Mouse (Mus musculus): ENCODE results near the gene Plekhh1. TPM values are rescaled to one million over a fixed set of nuclear protein-coding genes. Genes with fewer than 3 reads are reported as not detected.

Plekhh1 gene
- total RNA-seq, 2 experiments from 2014 or later: 8.5 to 11.4 TPM

DNA sequence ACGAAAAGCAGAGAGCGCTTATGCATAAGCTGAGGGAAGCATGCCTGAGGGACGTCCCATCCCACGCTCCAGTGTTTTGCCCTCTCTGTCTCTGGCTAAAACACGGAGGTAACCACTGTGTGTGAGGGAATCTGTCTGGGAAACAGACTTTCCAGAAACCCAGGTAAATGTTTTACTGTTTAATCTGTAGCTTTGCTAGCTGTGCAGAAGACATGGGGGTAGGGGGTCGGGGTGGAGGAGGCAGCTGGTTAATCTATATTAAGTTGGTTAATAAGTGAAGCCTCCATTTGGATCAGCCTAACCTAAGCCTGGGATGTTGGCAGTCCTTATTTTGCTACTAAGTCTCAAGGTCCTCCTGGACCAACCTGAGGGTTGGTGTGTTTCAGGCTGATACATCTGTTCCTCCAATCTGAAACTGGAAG is 40.2 kb downstream of the Plekhh1 start:
- DNase-seq (ENCODE audit: low spot score in 2 of 2): no peak

- DNase-seq (ENCODE audit: low spot score in 2 of 2): no peak
These were observed 41.0 kb downstream of the Plekhh1 start for GRCm38 (mm10) chr12:79069916-79070315.

DNA sequence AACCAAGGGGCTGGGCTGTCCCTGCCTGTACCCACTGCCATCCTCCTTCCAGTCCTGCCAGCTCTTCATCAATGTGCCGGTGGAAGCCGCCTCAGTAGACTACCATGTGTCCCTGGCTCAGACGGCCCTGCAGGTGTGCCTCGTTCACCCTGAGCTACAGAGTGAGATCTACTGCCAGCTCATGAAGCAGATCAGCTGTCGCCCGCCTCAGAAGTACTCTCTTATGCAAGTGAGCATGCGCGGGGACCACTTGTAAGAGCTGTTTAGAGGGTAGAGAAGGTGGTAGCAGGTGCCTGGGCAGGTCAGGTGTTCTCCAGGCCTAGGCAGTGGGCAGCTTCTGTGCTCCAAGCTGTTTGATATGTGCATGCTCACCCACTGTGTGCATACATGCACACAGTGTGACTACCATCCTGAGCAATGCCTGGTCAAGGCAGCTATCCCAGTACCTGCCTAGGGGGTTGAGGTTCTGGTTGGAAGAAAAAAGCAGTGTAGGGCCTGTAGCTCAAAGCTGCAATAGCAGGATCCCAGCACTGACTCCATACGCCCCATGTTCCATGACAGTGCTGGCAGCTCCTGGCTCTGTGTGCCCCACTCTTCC is 41.9 kb downstream of the Plekhh1 start:
- no peak for DNase-seq (ENCODE audit: low spot score in 2 of 2)

DNA sequence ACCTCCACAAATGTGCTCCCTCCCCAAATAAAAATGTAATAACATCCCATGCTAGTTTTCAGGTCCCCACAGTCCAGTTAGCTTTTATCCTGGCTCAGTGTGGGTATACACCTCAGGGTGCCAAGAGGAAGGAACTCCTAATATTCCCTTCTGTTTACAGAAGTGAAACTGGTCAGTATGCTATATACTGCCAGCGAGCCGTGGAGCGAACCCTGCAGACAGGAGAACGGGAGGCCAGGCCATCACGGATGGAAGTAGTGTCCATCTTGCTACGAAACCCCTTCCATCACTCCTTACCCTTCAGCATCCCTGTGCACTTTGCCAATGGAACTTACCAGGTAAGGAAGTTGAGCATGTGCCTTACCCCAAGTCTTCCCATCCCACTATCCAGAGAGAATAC is 43.6 kb downstream of the Plekhh1 start:
- DNase-seq (ENCODE audit: low spot score in 2 of 2): no peak

GRCm38 (mm10) chr12:79073362-79073761 is 44.4 kb downstream of the Plekhh1 start:
- DNase-seq (ENCODE audit: low spot score in 2 of 2): no peak

GRCm38 (mm10) chr12:79089182-79089812 is 60.3 kb downstream of the Plekhh1 start, which contains the start of gene Pigh:
Gene Pigh, minus strand, starts transcription at chr12:79089651.
- peak; percentile 76 to 91 for DNase-seq (ENCODE audit: low spot score in 2 of 2)

- DNase-seq (ENCODE audit: low spot score in 2 of 2): peak in 1 of 2 experiments; percentile 37
These were observed 63.6 kb downstream of the Plekhh1 start for GRCm38 (mm10) chr12:79092569-79092968.

DNA sequence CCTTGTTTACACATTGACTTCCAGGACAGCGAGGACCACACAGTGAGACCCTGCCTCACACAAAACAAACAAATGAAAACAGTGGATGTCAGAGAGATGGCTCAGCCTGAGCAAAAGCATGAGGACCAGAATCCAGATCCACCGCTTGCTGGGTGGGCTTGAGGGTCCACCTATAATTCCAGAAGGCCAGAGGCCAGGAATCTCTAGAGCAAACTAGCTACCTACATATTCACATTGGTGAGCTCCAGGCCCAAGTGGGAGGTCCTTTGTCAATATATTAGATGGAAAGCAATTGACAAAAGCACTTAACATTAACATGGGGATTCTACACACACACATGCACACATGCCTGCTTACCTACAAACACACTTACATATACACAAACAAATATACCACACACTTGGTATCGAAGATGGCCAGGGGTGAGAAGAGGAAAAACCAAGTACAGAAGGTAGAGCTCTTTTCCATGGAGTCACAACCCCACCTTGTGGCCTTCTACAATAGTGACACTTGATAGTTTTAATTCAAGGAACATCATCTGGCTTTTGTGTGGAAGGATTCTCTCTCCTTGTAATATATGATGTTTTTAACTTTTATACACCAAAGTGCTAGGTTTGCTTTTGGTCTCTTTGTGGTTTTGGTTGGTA is 68.3 kb downstream of the Plekhh1 start:
- peak; percentile 17 to 44 for DNase-seq (ENCODE audit: low spot score in 2 of 2)

GRCm38 (mm10) chr12:79103773-79104172 is 74.8 kb downstream of the Plekhh1 start:
- DNase-seq (ENCODE audit: low spot score in 2 of 2): no peak

- no peak for DNase-seq (ENCODE audit: low spot score in 2 of 2)
These were observed 75.6 kb downstream of the Plekhh1 start for GRCm38 (mm10) chr12:79104544-79104943.

DNA sequence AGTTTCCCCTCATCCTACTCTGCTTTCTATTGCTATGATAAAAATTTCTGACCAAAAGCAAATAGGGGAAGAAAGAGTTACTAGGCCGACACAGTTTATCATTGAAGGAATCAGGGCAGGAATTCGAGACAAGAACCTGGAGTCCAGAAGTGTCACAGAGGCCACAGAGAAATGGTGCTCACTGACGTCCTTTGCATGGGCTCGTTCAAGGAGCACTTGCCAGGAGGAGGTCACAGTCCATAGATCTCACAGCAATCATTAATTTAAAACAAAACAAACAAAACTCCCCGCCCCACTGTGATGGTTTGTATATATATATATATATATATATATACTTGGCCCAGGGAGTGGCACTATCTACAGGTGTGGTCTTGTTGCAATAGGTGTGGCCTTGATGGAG is 76.3 kb downstream of the Plekhh1 start:
- DNase-seq (ENCODE audit: low spot score in 2 of 2): no peak

GRCm38 (mm10) chr12:79118991-79119390 is 90.0 kb downstream of the Plekhh1 start:
- DNase-seq (ENCODE audit: low spot score in 2 of 2): no peak

DNA sequence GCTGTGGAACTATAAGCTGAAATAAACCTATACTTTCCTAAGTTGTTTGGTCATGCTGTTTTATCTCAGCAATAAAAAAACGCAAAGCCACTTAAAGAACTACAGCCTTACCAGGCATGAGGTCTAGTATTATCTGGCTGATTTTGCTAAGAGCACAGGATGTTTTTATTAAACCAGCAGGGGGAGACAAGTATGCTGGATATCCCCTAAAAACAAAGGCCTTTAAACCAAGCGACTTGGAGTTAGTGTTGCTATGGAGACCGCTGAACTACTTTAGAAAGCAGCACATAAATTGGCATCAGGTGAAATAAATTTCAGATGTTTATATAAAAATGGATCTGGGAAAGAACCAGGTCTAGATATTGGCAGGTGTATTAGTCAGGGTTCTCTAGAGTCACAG is 93.9 kb downstream of the Plekhh1 start:
- peak in 1 of 2 experiments; percentile 25 for DNase-seq (ENCODE audit: low spot score in 2 of 2)

DNA sequence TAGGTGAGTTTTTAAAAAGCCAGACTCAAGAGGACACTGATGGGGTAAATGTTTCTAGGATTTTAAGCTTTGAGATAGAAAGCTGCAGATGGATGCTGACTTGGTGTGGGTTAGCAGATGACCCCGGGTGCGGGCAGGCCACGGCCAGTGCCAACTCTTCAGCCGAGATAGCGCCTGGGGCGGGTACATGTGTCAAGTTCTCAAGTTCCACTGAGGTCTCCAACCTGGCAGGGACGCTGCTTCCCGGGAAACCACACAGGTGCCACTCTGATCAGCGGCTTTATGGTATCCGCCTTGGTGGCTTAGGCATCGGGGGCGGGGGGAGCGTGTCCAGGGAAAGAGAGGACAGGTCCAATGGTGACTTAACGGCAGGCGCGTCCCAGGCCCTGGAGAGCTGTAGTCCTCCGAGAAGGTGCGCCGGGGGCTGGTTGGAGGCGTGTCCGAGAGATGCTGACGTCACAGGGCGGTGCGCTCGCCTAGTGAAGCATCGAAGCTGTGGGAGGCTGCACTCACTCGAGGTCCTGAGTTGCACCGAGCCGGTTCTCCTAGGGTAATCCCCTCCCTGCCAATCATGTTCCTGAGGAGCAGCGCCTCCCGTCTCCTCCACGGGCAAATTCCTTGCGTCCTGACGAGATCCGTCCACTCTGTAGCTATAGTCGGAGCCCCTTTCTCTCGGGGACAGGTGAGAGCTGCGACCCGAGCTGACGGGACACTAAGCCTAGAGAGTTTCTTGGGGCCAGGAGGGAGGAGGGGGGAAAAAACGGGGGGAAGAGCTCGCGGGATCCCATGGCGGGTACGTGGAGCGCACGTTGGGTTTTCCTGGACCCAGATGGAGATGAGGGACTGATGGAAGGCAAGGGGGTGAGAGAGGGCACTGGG is 101.6 kb downstream of the Plekhh1 start, which contains the start of gene Arg2:
Gene Arg2 (plus strand): TSS at position 479 of the 879 bp plus-strand sequence.
- DNase-seq (ENCODE audit: low spot score in 2 of 2): peak; percentile 50 to 54

Other genes with a start within 250 kb of the Plekhh1 start
- 100 to 1,000 TPM; 201 to 213 TPM for gene Atp6v1d, start 167.5 kb upstream of the Plekhh1 start, total RNA-seq (2021)
- gene Eif2s1, start 167.3 kb upstream of the Plekhh1 start, total RNA-seq (2021): 10 to 100 TPM; 59.8 to 61.6 TPM
- gene Plek2, start 122.2 kb upstream of the Plekhh1 start, total RNA-seq (2021): under 1 TPM in 1 of 2 experiments, not detected in 1; 0.41 TPM
- 10 to 100 TPM; 74.6 to 80.0 TPM for gene Tmem229b, start 21.5 kb upstream of the Plekhh1 start, total RNA-seq (2021)
- gene Pigh, start 60.5 kb downstream of the Plekhh1 start, total RNA-seq (2021): 10 to 100 TPM in 1 of 2 experiments, 1 to 10 TPM in 1; 9.8 to 10.2 TPM
- 1 to 10 TPM; 5.7 to 6.8 TPM for gene Arg2, start 101.6 kb downstream of the Plekhh1 start, total RNA-seq (2021)
- gene Vti1b, start 143.5 kb downstream of the Plekhh1 start, total RNA-seq (2021): 100 to 1,000 TPM; 121 to 134 TPM
- gene Rdh11, start 163.1 kb downstream of the Plekhh1 start, total RNA-seq (2021): 10 to 100 TPM; 23.6 to 23.9 TPM
- gene Rdh12, start 179.8 kb downstream of the Plekhh1 start, total RNA-seq (2021): 1 to 10 TPM; 1.2 to 2.4 TPM